Mouse (Mus musculus): ENCODE measurements around the gene Sulf2. TPM values are rescaled to one million over a fixed set of nuclear protein-coding genes. Genes with fewer than 3 reads are reported as not detected.

Sulf2 gene
- 2.5 and 11.3 TPM in 2 replicates for polyA plus RNA-seq (2011; ENCODE audit: insufficient read depth, insufficient read length, low replicate concordance, missing spikeins)

GRCm38 (mm10) chr2:166155454-166155815 is at the start of gene Sulf2:
TSS of gene Sulf2 (minus strand) at chr2:166155663.
- Histone ChIP-seq H3K4me3 (replicated peaks; ENCODE audit: control insufficient read depth, low read depth, low read length) (peak within 1 kb of the TSS; percentile 52), H3K27ac (ENCODE audit: control insufficient read depth, insufficient read depth, low read depth, low read length, poor library complexity) (peak within 1 kb of the TSS; percentile 38; the same call in 1 of the 2 replicates), H3K4me1 (ENCODE audit: control insufficient read depth, insufficient read depth, low read length) (no peaks in the 10 kb centered on the region)
- under 1% methylated on average over 23 of the region's 23 CpGs for WGBS
- TF ChIP-seq CTCF (IDR thresholded peaks at IDR 0.05; ENCODE audit: control insufficient read depth, insufficient read depth, low read length) = peak; percentile 43; the same call in 1 of the 2 replicates
- TF ChIP-seq POLR2A (IDR thresholded peaks at IDR 0.05; ENCODE audit: borderline replicate concordance, control insufficient read depth, low read depth, low read length) = no peak

- Histone ChIP-seq H3K4me1 (ENCODE audit: control insufficient read depth, insufficient read depth, low read length) (no peaks in the 10 kb centered on the region), H3K27ac (ENCODE audit: control insufficient read depth, insufficient read depth, low read depth, low read length, poor library complexity) (no peak overlapping the region), H3K4me3 (replicated peaks; ENCODE audit: control insufficient read depth, low read depth, low read length) (no peak overlapping the region)
- TF ChIP-seq POLR2A (IDR thresholded peaks at IDR 0.05; ENCODE audit: borderline replicate concordance, control insufficient read depth, low read depth, low read length) (no peak), CTCF (IDR thresholded peaks at IDR 0.05; ENCODE audit: control insufficient read depth, insufficient read depth, low read length) (no peak)
- 51% methylated on average over 13 of the region's 13 CpGs for WGBS
Observed at GRCm38 (mm10) chr2:166204174-166204573, 48.7 kb upstream of the Sulf2 start.

- Histone ChIP-seq H3K4me1 (ENCODE audit: control insufficient read depth, insufficient read depth, low read length) (no peaks in the 10 kb centered on the region), H3K27ac (ENCODE audit: control insufficient read depth, insufficient read depth, low read depth, low read length, poor library complexity) (no peak overlapping the region), H3K4me3 (replicated peaks; ENCODE audit: control insufficient read depth, low read depth, low read length) (no peak overlapping the region)
- 78% methylated on average over 12 of the region's 12 CpGs for WGBS
- TF ChIP-seq POLR2A (IDR thresholded peaks at IDR 0.05; ENCODE audit: borderline replicate concordance, control insufficient read depth, low read depth, low read length) = no peak
- TF ChIP-seq CTCF (IDR thresholded peaks at IDR 0.05; ENCODE audit: control insufficient read depth, insufficient read depth, low read length) = no peak
Observed at GRCm38 (mm10) chr2:166203647-166204046, 48.2 kb upstream of the Sulf2 start.

GRCm38 (mm10) chr2:166197964-166198363 is 42.5 kb upstream of the Sulf2 start:
- 67% methylated on average over 7 of the region's 7 CpGs for WGBS
- Histone ChIP-seq H3K27ac (ENCODE audit: control insufficient read depth, insufficient read depth, low read depth, low read length, poor library complexity) (no peak overlapping the region), H3K4me1 (ENCODE audit: control insufficient read depth, insufficient read depth, low read length) (no peaks in the 10 kb centered on the region), H3K4me3 (replicated peaks; ENCODE audit: control insufficient read depth, low read depth, low read length) (no peak overlapping the region)
- TF ChIP-seq POLR2A (IDR thresholded peaks at IDR 0.05; ENCODE audit: borderline replicate concordance, control insufficient read depth, low read depth, low read length) (no peak), CTCF (IDR thresholded peaks at IDR 0.05; ENCODE audit: control insufficient read depth, insufficient read depth, low read length) (no peak)

GRCm38 (mm10) chr2:166197064-166197463 is 41.6 kb upstream of the Sulf2 start:
- Histone ChIP-seq H3K4me3 (replicated peaks; ENCODE audit: control insufficient read depth, low read depth, low read length) (no peak overlapping the region), H3K27ac (ENCODE audit: control insufficient read depth, insufficient read depth, low read depth, low read length, poor library complexity) (no peak overlapping the region), H3K4me1 (ENCODE audit: control insufficient read depth, insufficient read depth, low read length) (no peaks in the 10 kb centered on the region)
- TF ChIP-seq POLR2A (IDR thresholded peaks at IDR 0.05; ENCODE audit: borderline replicate concordance, control insufficient read depth, low read depth, low read length) (no peak), CTCF (IDR thresholded peaks at IDR 0.05; ENCODE audit: control insufficient read depth, insufficient read depth, low read length) (no peak)
- WGBS = 76% methylated on average over 6 of the region's 6 CpGs

GRCm38 (mm10) chr2:166196080-166196786 is 40.8 kb upstream of the Sulf2 start:
- no peak for TF ChIP-seq POLR2A (IDR thresholded peaks at IDR 0.05; ENCODE audit: borderline replicate concordance, control insufficient read depth, low read depth, low read length)
- no peak for TF ChIP-seq CTCF (IDR thresholded peaks at IDR 0.05; ENCODE audit: control insufficient read depth, insufficient read depth, low read length)
- no peak overlapping the region for H3K4me3 ChIP-seq (replicated peaks; ENCODE audit: control insufficient read depth, low read depth, low read length)
- WGBS = 79% methylated on average over 13 of the region's 13 CpGs

GRCm38 (mm10) chr2:166195041-166195440 is 39.6 kb upstream of the Sulf2 start:
- Histone ChIP-seq H3K4me1 (ENCODE audit: control insufficient read depth, insufficient read depth, low read length) (no peaks in the 10 kb centered on the region), H3K27ac (ENCODE audit: control insufficient read depth, insufficient read depth, low read depth, low read length, poor library complexity) (no peak overlapping the region), H3K4me3 (replicated peaks; ENCODE audit: control insufficient read depth, low read depth, low read length) (no peak overlapping the region)
- TF ChIP-seq POLR2A (IDR thresholded peaks at IDR 0.05; ENCODE audit: borderline replicate concordance, control insufficient read depth, low read depth, low read length) = no peak
- 68% methylated on average over 6 of the region's 6 CpGs for WGBS

More at GRCm38 (mm10) chr2:166196080-166196786, 40.8 kb upstream of the Sulf2 start:
- Histone ChIP-seq H3K4me1 (ENCODE audit: control insufficient read depth, insufficient read depth, low read length) (no peaks in the 10 kb centered on the region), H3K27ac (ENCODE audit: control insufficient read depth, insufficient read depth, low read depth, low read length, poor library complexity) (no peak overlapping the region)

- Histone ChIP-seq H3K27ac (ENCODE audit: control insufficient read depth, insufficient read depth, low read depth, low read length, poor library complexity) (no peak overlapping the region), H3K4me1 (ENCODE audit: control insufficient read depth, insufficient read depth, low read length) (no peaks in the 10 kb centered on the region; the same call in 1 of the 2 replicates), H3K4me3 (replicated peaks; ENCODE audit: control insufficient read depth, low read depth, low read length) (no peak overlapping the region)
- WGBS = 82% methylated on average over 16 of the region's 16 CpGs
- TF ChIP-seq CTCF (IDR thresholded peaks at IDR 0.05; ENCODE audit: control insufficient read depth, insufficient read depth, low read length) (no peak), POLR2A (IDR thresholded peaks at IDR 0.05; ENCODE audit: borderline replicate concordance, control insufficient read depth, low read depth, low read length) (no peak)
Observed at GRCm38 (mm10) chr2:166194112-166194758, 38.8 kb upstream of the Sulf2 start.
